Mouse (Mus musculus): ENCODE results near the gene Trmt1l.

GRCm38 (mm10) chr1:151497028-151497427 lies 68.7 kb downstream of the Trmt1l start:
- TF ChIP-seq MYC (IDR thresholded peaks at IDR 0.05; ENCODE audit: low read depth, low read length) (no peak), EP300 (IDR thresholded peaks at IDR 0.05; ENCODE audit: low read depth in 1 of 2, low read length in 2 of 2) (no peak), E2F4 (IDR thresholded peaks at IDR 0.05; ENCODE audit: borderline replicate concordance, low read depth, low read length) (no peak), UBTF (IDR thresholded peaks at IDR 0.05; ENCODE audit: borderline replicate concordance, insufficient read depth, low read depth, low read length) (no peak), CTCF (IDR thresholded peaks at IDR 0.05 in 2 of 3, conservative IDR thresholded peaks at IDR 0.05 in 1 of 3; ENCODE audit: control insufficient read depth in 1 of 3, insufficient read depth in 1 of 3, low read depth in 2 of 3, low read length in 3 of 3, poor library complexity in 1 of 3, severe bottlenecking in 1 of 3) (peak; percentile 60 to 74 (median 72)), TCF12 (IDR thresholded peaks at IDR 0.05; ENCODE audit: low read depth, low read length) (no peak), POLR2A (IDR thresholded peaks at IDR 0.05; ENCODE audit: control insufficient read depth in 1 of 2, insufficient read depth in 1 of 2, low read depth in 1 of 2, low read length in 2 of 2, poor library complexity in 1 of 2) (no peak), MXI1 (IDR thresholded peaks at IDR 0.05; ENCODE audit: low read depth, low read length) (no peak), MEF2A (IDR thresholded peaks at IDR 0.05; ENCODE audit: extremely low read depth, insufficient replicate concordance, low read depth, low read length, poor library complexity, severe bottlenecking) (no peak), JUND (IDR thresholded peaks at IDR 0.05; ENCODE audit: low read depth, low read length) (no peak), GATA1 (IDR thresholded peaks at IDR 0.05; ENCODE audit: low read depth, low read length) (no peak), NELFE (IDR thresholded peaks at IDR 0.05; ENCODE audit: low read depth, low read length) (no peak)

All from MEL (cell line).